Mouse (Mus musculus) hematopoietic stem cell, adult 5-6 weeks (primary cell): Measurements from ENCODE around the gene Mcemp1. TPM values are rescaled to one million over a fixed set of nuclear protein-coding genes. Genes with fewer than 3 reads are reported as not detected.
A peak's percentile ranks its signal among the peaks of the same experiment; 100 is the strongest.

ENCODE experiments used
- ATAC-seq, 2 experiments: fragments of 125-278 bp in 1 of 2; replicated peaks in 1 of 2; 2 replicates each; pipeline ENCODE4 v1.8.0; 2016 to 2017; ENCODE audit warnings: inconsistent platforms in 2 of 2, mild to moderate bottlenecking in 2 of 2, moderate number of reproducible peaks in 2 of 2, low read depth in 1 of 2, moderate TSS enrichment in 1 of 2; ENCODE audit not compliant: low FRiP score in 2 of 2, poor library complexity in 2 of 2, severe bottlenecking in 2 of 2, insufficient read depth in 1 of 2, low TSS enrichment in 1 of 2
- total RNA-seq: library from RNA; stranded (forward); fragments of 172-1452, 232-1000 nt; gene quantifications from 2 replicates; pipeline ENCODE4 v1.2.3, GENCODE M21; 2017

Gene Mcemp1
- total RNA-seq, 1 experiment from 2014 or later: 12.9 TPM

DNA sequence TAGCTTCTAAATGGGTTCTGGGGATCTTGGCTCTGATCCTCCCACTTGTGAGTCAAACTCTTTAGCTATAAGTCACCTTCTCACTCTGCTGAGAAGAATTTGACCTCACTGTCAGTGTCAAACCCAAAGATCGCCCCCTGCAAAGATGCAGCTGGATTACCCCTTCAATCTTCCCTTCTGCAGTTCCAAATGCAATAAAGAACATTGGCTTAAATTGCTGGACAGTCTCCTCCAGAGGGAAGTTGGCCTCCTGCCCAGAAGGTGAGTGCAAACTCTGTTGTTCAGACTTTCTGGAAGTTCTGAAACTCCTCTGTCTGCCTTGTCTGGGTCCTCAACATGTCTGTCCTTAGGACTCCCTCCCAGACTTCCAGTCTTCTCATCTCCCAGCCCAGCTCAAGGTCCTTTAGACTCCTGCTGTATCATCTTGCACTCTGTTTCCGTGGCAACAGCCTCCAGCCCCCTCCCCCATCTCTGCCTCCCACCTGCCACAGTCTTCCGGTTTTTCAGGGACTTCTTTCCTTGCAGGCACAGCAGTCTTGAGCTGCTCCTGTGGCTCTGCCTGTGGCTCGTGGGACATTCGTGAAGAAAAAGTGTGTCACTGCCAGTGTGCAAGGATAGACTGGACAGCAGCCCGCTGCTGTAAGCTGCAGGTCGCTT is 8.7 kb upstream of the Mcemp1 start:
- ATAC-seq: peak; percentile 20 to 23; a peak in 3 of 4 replicates

DNA sequence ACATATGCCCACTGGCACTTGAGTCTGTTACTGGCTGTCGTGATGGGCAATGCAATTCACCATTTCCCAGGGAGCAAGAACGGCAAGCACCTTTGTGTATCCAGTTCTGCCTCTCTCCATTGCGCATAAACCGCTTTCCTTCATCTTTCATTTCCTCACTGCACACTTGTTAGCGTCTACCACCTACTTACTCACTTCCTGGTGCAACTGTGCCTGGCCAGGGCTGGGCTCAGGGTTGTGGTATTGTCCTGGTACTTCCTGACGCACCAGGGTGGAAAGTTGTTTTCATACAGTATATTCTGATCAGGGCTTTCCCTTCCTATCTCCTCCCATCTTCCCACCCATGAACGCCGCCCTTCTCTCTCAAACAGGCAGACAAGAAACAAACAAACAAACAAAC is 4.7 kb upstream of the Mcemp1 start:
- ATAC-seq: peak; percentile 42 to 52; a peak in 3 of 4 replicates

DNA sequence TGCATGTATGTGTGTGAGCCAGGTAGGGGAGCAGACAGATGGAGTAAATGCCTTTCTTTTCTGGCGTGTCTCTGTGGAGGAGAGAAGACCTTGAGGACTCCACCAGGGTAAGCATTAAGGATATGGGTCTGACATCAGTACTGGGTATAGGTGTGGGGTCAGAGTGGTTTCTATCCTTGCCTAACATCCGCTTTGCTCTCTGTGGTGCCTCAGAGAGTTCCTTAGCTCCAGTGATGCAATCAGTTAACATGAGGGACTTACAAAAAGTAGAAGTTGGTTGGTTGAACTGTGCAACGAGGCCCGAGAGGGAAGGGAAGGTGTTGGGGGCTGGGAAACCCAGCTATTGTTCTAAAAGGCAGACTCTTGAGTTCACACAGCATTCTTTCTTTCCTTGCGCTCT is 1.1 kb upstream of the Mcemp1 start:
- ATAC-seq: peak; percentile 78 to 90

DNA sequence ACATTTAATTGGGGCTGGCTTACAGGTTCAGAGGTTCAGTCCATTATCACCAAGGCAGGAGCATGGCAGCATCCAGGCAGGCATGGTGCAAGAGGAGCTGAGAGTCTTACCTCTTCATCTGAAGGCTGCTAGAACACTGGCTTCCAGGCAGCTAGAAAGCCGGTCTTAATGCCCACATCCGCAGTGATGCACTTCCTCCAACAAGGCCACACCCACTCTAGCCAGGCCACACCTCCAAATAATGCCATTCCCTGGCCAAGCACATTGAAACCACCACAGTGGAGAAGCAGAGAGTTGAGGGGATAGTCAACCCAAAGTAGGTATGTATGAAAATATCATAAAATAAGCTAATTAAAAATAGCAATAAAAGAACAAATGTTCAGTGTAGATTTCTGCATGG is 4.8 kb downstream of the Mcemp1 start:
- peak in 1 of 2 experiments; percentile 39; a peak in 1 of 4 replicates for ATAC-seq

DNA sequence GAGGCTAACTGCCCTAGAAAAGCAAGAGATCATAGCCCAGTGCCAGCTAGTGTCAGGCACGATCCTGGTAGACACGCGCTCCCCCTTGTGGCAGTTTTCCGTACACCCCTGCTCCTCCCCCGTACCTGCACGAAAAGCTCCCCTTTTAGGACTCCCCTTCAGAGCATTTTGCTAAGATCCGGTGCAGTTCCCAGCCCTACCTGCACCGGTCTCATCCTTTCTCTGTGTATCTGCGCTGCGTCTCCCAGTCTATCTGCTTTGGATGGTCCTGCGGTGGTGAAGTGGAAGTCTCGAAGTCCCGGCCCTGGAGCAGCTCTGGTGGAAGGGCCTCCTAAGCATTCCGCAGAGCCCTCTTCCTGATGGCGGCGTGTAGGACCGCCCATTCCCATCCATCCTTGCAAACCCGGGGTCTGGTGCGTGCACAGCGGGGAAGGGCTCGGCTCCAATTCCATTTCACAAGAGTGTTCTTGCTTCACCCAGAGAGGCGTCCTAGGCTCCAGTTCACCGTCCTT is 6.5 kb downstream of the Mcemp1 start, which contains the start of gene Fcor:
Fcor (minus strand) TSS at position 383 of the 512 bp plus-strand sequence.
- ATAC-seq: peak; percentile 68 to 74

DNA sequence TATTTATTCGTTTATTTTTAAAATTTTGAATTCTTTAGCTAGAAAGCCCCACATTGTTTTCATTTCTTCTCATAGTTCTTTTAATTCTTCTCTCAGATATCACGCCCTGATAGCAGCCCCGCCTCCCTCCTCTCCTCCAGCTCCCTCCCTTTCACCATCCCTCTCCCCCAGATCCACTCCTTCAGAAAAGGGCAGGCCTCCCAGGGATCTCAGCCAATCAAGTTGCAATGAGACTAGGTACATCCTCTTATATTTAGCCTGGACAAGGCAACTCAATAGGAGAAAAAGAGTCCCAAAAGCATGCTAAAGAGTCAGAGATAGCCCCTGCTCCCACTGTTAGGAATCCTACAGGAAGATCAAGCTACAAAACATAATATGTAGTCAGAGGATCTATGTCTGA is 9.1 kb downstream of the Mcemp1 start:
- no peak for ATAC-seq

DNA sequence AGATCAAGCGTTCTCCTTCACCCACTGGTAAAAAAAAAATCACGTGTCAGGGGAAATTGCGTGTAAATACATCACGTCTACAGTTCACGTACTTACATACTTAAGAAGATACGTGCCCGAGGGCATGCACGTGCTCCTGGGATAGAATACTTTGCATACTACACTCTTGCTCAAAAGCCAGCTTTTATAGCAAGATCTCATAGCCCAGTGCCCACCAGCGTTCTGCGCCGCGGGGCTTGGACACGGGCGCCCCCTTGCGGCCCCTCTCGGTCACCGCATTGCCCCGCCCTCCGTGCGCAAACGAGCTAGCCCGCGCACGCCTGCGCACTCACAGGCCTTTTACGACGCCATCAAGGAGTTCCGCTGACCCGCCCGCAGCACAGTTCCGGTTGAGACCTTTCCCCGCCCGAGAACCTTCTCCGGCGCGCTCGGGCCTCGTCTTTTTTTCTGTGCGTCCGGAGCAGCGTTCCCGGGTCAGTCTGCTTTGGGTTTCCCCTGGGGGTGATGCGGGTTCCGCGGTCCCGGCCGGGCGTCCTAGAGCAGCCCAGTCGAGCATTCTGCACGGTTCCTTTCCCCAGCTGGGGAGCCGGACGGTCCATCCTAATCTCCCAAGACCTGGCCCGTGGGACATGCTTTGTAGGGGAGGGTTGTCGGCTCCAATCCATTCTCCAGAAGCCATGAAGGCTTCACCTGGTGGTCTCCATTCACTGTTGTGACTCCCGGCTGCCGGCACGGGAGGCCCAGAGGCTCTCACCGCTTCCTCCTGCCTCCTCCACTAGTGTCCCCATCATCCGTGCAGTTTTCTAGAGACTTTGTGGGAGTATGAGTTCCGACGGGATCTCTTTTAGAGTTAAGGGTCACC is 10.8 kb downstream of the Mcemp1 start, which contains the start of gene Trappc5:
Trappc5 (plus strand) TSS at position 169 of the 862 bp plus-strand sequence.
- ATAC-seq: peak; percentile 63 to 74

DNA sequence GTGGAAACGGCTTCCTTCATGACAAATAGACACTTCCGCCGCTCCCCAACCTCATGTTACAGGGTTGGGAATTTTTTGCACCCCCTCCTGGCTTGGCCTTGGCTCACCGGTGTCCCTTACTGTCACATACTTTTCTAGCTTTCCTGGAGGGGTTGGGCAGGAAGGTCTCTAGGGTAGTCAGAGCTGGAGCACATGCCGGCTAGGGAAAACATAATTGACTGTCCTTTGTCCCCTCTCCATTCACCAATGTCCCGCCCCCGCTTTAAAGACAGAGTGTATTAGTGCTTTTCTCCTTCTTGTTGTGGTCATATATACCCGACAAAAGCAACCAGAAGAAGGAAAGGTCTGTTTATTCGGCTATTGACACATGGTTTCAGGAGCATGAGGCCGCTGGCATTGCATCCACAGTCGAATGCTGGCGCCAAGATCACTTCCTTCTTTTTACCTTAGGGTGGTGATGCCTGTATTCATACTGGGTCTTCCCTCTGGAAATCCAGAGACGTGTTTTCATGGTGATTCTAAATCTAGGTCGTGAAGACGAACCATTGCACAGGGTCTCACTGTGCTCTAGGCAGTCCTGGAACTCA is 11.5 kb downstream of the Mcemp1 start:
- peak; percentile 21 to 58; a peak in 3 of 4 replicates for ATAC-seq

DNA sequence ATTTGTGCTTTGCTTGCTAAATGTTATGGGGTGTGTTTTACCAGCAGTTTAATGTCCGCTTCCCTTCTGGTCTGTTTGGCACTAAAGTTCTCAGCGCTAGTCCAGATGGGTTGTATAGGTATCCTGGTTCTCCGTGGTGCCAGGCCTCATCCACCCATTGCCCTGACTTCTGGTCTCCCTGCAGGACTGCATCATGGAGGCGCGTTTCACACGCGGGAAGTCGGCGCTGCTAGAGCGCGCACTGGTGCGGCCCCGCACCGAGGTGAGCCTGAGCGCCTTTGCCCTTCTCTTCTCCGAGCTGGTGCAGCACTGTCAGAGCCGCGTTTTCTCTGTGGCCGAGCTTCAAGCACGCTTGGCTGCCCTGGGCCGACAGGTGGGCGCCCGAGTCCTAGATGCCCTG is 13.3 kb downstream of the Mcemp1 start:
- ATAC-seq: no peak

DNA sequence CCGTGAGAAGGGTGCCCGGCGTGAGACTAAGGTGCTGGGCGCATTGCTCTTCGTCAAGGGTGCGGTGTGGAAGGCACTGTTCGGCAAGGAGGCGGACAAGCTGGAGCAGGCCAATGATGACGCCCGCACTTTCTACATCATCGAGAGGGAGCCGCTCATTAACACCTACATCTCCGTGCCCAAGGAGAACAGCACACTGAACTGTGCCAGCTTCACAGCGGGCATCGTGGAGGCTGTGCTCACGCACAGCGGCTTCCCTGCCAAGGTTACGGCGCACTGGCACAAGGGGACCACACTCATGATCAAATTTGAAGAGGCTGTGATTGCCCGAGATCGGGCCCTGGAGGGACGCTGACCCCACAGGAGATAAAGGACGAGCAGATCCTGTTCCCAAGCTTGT is 13.7 kb downstream of the Mcemp1 start:
- ATAC-seq: no peak

DNA sequence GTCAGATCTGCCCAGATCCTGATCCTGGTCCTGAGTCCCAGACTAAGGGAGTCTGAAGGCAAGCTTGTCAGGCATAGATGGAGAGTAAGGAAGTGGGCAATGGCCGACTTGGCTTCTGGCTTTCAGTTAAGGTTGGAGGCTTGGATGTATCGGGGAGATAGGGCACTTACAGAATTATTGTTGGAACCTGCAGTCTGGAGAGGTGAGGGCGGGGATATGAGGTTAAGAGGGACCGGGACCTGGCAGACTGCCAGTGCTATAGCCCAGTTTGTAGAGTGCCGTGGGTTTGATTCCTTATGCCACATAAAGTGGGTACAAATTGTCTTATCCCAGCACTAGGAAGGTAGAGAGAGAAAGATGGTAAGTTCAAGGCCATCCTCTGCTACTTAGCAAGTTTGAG is 14.1 kb downstream of the Mcemp1 start:
- ATAC-seq: no peak

DNA sequence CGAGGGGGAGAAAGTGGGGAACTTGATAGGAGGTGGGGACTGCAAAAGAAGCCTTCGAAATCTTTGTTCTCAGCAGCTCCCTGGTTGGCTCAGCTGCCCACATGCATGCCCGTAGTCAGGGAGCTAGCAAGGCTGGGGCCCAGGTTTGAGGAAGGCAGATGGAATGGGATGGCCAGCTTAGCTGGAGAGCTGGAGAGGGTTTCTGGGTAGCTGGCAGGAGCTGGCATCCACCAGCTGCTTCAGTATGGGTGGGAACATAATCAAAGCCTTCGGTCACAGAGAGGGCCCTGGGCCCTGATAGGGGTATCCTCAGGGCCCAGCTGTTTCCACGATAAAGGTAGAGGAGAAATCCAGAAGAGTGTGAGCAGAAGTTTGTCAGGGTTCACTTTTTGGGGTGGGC is 16.9 kb downstream of the Mcemp1 start:
- no peak for ATAC-seq

DNA sequence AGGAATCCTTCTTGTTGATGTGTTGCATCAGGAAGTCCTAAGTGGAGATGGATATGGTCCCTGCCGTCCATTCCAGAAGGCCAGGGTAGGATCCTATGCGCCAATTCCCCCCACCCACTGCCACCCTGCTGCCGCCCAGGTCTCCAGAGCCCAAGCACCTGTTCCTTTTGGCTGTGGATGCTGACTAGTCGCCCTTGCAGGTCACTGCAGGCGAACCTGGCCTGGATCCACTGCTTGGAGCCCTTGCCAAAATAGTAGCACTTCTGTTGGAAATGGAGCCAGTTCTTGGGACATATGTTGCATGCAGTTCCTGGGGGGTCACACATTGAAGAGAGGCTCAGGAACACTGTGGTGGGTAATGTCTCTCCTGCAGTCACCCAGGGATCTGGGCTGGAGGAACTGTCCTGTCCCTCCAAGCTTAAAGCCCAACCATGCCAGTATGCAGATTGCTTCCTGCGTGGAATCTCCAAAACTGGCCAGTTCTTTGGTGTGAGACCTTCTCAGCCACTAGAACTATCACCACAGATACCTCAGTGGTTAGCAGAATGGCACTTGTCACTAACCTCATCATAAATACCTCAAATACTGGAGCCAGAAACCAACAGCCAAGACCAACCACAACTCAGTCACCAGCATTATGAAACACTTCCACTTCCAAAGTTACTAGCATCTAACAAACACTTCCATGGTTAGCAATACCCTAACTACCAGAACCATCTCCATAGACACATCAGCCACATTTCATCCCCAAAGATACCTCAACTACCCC is 18.0 kb downstream of the Mcemp1 start:
- ATAC-seq: no peak; a peak in 2 of 4 replicates

DNA sequence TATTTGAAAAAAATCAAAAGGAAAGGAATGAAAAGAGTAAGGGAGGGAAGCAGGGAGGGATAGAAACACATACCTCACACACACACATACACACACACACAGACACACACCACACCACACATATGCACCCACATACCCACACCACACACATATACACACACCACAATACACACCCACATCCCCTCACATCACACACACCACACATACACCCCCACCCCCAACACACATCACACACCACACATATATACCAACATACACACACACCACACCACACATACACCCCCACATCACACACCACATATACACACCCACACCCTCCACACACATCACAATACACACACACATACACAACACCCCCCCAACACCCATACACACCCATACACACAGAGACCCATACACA is 19.0 kb downstream of the Mcemp1 start:
- no peak for ATAC-seq

DNA sequence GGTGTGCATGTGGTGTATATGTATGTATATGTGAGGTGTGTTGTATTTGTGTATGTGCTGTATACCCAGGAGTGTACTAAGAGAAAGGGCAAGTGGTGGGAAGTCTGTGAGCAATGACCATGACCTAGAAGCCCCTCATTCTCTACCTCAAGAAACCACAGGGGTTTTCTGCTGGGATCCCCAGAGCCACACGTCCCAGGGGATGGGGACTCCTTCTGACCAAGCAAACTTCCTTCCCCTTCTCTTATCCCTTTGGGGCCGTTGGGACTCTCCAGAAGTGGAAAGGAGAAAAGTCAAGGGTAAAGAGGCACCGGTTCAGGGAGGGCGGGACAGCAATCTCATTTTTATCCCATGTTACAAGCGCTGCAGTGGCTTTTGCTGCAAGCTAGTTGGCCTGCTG is 19.9 kb downstream of the Mcemp1 start:
- no peak for ATAC-seq

DNA sequence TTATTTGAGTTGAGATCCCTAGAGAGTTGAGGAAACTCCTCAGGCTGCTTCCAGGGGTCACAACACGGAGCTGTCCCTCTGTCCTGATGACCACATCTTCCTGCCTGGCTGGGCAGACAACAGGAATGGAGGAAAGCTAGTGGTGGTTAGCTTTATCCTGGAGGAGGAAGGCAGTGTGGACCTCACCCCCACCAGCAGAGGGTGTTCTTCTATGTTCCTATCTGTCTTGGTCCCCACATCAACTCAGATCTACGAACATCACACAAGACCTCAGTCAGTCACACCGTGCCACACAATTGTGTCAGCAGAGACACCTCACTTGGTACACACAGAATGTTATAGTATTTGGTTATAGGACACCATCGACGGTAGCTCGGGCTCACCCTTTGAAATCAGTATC is 22.0 kb downstream of the Mcemp1 start:
- ATAC-seq: peak in 1 of 2 experiments; percentile 62; a peak in 1 of 4 replicates

DNA sequence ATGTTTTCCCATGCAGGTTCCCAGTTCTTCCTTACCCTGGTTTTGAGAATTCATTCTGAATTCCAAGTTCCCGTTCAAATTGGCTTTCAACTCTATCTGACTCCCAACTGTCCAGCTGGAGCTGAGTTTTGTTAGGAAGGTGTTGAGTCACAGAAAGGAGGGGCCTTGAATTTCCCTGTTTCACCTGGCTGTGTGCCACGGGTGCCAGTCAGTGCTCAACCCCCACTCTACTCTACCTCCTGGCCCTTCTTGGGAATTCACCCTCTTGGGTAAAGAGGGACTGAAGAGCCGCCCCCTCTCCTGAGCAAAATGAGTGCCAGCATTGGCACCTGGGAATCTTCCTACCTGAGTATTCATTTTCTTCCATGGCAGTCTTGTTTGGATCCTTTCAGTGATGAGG is 25.2 kb downstream of the Mcemp1 start:
- no peak for ATAC-seq
